Mouse (Mus musculus) small intestine, adult 2 months (tissue): ENCODE data around the gene Zc3h6.

Experiments
- CTCF ChIP-seq: fragments of 200-500 bp; IDR thresholded peaks from 2 replicates; pipeline ENCODE4 v1.5.1; 2012; ENCODE audit warnings: low read depth, mild to moderate bottlenecking, control low read depth, inconsistent platforms, low read length, moderate library complexity, mixed read lengths; ENCODE audit not compliant: insufficient replicate concordance, insufficient read length; ENCODE audit errors: extremely low read depth
- POLR2A ChIP-seq: fragments of 200-500 bp; IDR thresholded peaks from 2 replicates; pipeline ENCODE4 v1.6.1; 2012; ENCODE audit warnings: low read depth, mild to moderate bottlenecking, control low read depth, inconsistent platforms, low read length, moderate library complexity

DNA sequence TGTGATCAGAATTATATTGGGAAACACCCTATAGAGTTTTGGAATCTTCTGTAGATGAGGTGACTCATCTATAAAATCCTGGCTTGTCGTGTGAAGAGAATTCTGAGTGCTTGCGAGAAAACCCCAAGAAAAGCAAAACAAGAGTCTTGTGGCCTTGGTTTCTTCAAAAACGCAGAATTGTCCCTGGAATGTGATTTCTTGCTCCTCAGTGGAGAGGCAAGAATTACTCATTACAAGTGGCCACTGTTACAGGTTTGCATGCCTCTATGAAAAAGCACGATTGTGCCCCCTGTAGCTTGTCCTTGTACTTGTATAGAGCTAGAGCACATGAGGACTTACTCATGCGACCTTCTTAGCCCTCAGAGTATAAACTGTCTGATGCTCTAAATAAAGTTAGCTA lies 68.2 kb downstream of the Zc3h6 start:
- no peak for TF ChIP-seq CTCF
- TF ChIP-seq POLR2A = no peak
